Mouse (Mus musculus) heart, embryonic 12.5 days (tissue): ENCODE results near the gene Pla2g2e. TPM values are rescaled to one million over a fixed set of nuclear protein-coding genes. Genes with fewer than 3 reads are reported as not detected.

Experiments
- ATAC-seq: fragments of 200-750 bp; cut with Nextera tagmentation; 2 replicates; pipeline ENCODE4 v1.8.0; 2017; ENCODE audit warnings: moderate TSS enrichment, moderate library complexity; ENCODE audit not compliant: insufficient number of reproducible peaks, low FRiP score
- H3K27ac ChIP-seq: fragments of 300-500 bp; sonication (generic); 2 replicates; pipeline ENCODE4 v1.5.1; 2016; ENCODE audit warnings: mild to moderate bottlenecking, moderate library complexity; ENCODE audit not compliant: poor library complexity, severe bottlenecking
- H3K27me3 ChIP-seq: fragments of 300-500 bp; sonication (generic); replicated peaks from 2 replicates; pipeline ENCODE4 v1.6.1; 2016; ENCODE audit warnings: mild to moderate bottlenecking, moderate library complexity
- H3K36me3 ChIP-seq: fragments of 300-500 bp; sonication (generic); 2 replicates; pipeline ENCODE4 v1.6.1; 2016; ENCODE audit warnings: mild to moderate bottlenecking, moderate library complexity
- H3K4me1 ChIP-seq: fragments of 300-500 bp; sonication (generic); replicated peaks from 2 replicates; pipeline ENCODE4 v1.6.1; 2016; ENCODE audit warnings: mild to moderate bottlenecking
- H3K4me2 ChIP-seq: fragments of 300-500 bp; sonication (generic); 2 replicates; pipeline ENCODE4 v1.6.1; 2016; ENCODE audit warnings: mild to moderate bottlenecking, moderate library complexity
- H3K4me3 ChIP-seq: fragments of 300-500 bp; sonication (generic); 2 replicates; pipeline ENCODE4 v1.5.1; 2016; ENCODE audit warnings: mild to moderate bottlenecking
- H3K9ac ChIP-seq: fragments of 300-500 bp; sonication (generic); 2 replicates; pipeline ENCODE4 v1.6.1; 2016; ENCODE audit warnings: mild to moderate bottlenecking, moderate library complexity
- H3K9me3 ChIP-seq: fragments of 300-500 bp; sonication (generic); replicated peaks from 2 replicates; pipeline ENCODE4 v1.6.1; 2016; ENCODE audit warnings: mild to moderate bottlenecking, moderate library complexity
- WGBS: fragments of 180-500 bp; shearing (Covaris S2); methylation state at CpG from one replicate; pipeline ENCODE4 v1.1.7; 2016; 5-methylcytosine and 5-hydroxymethylcytosine counted together
- polyA plus RNA-seq: library from polyadenylated mRNA; unstranded; fragments of >200 nt; fragmentation: Nextera tagmentation; extraction: Ambion mirVana; gene quantifications from 2 replicates; pipeline ENCODE4 v1.2.1, GENCODE M21; 2016

Gene Pla2g2e
- polyA plus RNA-seq = not detected in 2 replicates

DNA sequence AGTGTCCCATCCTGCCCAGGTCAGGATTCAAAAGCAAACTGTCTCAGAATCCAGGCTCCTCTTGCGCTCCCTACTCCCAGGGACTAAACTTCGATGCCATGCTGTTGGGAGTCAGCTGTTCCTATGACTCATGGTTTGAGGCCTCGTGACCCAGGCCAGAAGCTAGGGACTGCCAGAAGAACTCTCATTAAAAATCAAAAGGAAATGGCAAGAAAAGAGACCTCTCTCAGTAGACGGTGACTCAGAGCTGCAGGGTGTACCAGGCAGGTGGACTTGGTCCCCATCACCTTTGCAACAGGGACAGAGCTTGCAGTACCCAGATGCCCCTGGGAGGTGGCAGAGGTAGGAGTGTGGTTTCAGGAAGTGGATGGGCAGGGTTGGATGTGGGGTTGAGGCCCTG lies at the start of gene Pla2g2e:
Gene Pla2g2e (plus strand): TSS at position 212 of the 400 bp plus-strand sequence.
- ATAC-seq = no peak
- Histone ChIP-seq H3K4me1 (peaks cover 11% of the 10 kb centered on the region; the same call in 1 of the 2 replicates), H3K4me3 (no peak within 1 kb of the TSS), H3K36me3 (no peaks in the 10 kb centered on the region), H3K27me3 (peaks cover 37% of the 10 kb centered on the region), H3K9me3 (peaks cover 4% of the 10 kb centered on the region; the same call in 1 of the 2 replicates), H3K9ac (no peak within 1 kb of the TSS), H3K4me2 (no peak within 1 kb of the TSS), H3K27ac (no peak within 1 kb of the TSS)
- WGBS = 65% methylated on average over 4 of the region's 4 CpGs

GRCm38 (mm10) chr4:138839806-138840205 lies 37.9 kb upstream of the Pla2g2e start:
- Histone ChIP-seq H3K4me1 (no peaks in the 10 kb centered on the region), H3K4me2 (no peak overlapping the region), H3K9me3 (peaks cover 18% of the 10 kb centered on the region), H3K36me3 (no peaks in the 10 kb centered on the region), H3K27ac (no peak overlapping the region), H3K4me3 (no peak overlapping the region), H3K9ac (no peak overlapping the region), H3K27me3 (no peaks in the 10 kb centered on the region)
- ATAC-seq = no peak
- 67% methylated on average over 6 of the region's 6 CpGs for WGBS

- Histone ChIP-seq H3K9me3 (peaks cover 23% of the 10 kb centered on the region), H3K36me3 (no peaks in the 10 kb centered on the region), H3K4me1 (no peaks in the 10 kb centered on the region), H3K4me3 (no peak overlapping the region), H3K27me3 (no peaks in the 10 kb centered on the region), H3K27ac (no peak overlapping the region), H3K4me2 (no peak overlapping the region), H3K9ac (no peak overlapping the region)
- 79% methylated on average over 8 of the region's 8 CpGs for WGBS
- ATAC-seq = no peak
These were observed 37.0 kb upstream of the Pla2g2e start for GRCm38 (mm10) chr4:138840726-138841125.

GRCm38 (mm10) chr4:138841386-138841785 lies 36.4 kb upstream of the Pla2g2e start:
- H3K9ac ChIP-seq = no peak overlapping the region
- no peaks in the 10 kb centered on the region for H3K4me1 ChIP-seq
- no peaks in the 10 kb centered on the region for H3K36me3 ChIP-seq
- H3K4me2 ChIP-seq = no peak overlapping the region
- no peak for ATAC-seq
- no peak overlapping the region for H3K4me3 ChIP-seq
- peaks cover 23% of the 10 kb centered on the region for H3K9me3 ChIP-seq
- H3K27ac ChIP-seq = no peak overlapping the region
- H3K27me3 ChIP-seq = no peaks in the 10 kb centered on the region
- 85% methylated on average over 7 of the region's 7 CpGs for WGBS

- 0 out of 2 replicates have a peak, but pooled peaks have one; percentile 36 for ATAC-seq
- Histone ChIP-seq H3K9ac (no peak overlapping the region), H3K4me1 (no peaks in the 10 kb centered on the region), H3K4me3 (no peak overlapping the region), H3K9me3 (no peaks in the 10 kb centered on the region), H3K27me3 (peaks cover 14% of the 10 kb centered on the region; the same call in 1 of the 2 replicates), H3K4me2 (no peak overlapping the region), H3K36me3 (no peaks in the 10 kb centered on the region), H3K27ac (no peak overlapping the region)
- WGBS = 6% methylated on average over 4 of the region's 4 CpGs
These were observed 26.3 kb upstream of the Pla2g2e start for GRCm38 (mm10) chr4:138851463-138851862.

GRCm38 (mm10) chr4:138852961-138853360 lies 24.8 kb upstream of the Pla2g2e start:
- Histone ChIP-seq H3K36me3 (no peaks in the 10 kb centered on the region), H3K4me1 (no peaks in the 10 kb centered on the region), H3K4me3 (no peak overlapping the region), H3K9ac (no peak overlapping the region), H3K9me3 (no peaks in the 10 kb centered on the region), H3K4me2 (no peak overlapping the region), H3K27me3 (peaks cover 14% of the 10 kb centered on the region; the same call in 1 of the 2 replicates), H3K27ac (no peak overlapping the region)
- ATAC-seq = no peak
- WGBS = 72% methylated on average over 6 of the region's 6 CpGs

DNA sequence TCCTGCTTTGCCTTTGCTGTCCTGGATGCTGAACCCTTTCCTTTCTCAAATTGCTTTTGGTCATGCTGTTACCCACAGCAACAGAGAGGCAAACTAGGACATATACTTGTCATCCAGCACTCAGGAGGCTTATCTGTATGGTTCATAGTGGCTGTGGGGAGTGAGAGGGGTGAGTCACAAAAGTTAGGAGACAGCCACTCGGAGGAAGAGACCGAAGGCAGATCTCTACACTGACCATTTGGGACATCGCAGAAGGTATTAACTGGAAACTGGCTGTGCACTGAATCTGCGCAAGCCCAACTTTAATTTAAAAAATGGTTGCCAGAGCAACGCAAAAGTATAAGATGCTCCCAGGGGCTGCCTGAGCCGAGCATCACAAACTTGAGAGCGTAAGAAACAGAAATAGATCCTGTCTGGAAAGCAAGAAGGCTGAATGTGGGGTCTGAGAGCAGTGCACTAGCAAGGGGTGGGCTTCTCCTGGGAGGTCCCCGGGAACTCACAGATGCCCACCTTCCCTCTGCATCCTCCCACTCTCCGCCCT lies 22.6 kb upstream of the Pla2g2e start:
- Histone ChIP-seq H3K27me3 (0 out of 2 replicates have a peak, but pooled peaks cover 8% of the 10 kb centered on the region), H3K4me1 (0 out of 2 replicates have a peak, but pooled peaks cover 3% of the 10 kb centered on the region), H3K4me2 (no peak overlapping the region), H3K4me3 (no peak overlapping the region), H3K9me3 (no peaks in the 10 kb centered on the region), H3K9ac (no peak overlapping the region), H3K27ac (no peak overlapping the region), H3K36me3 (no peaks in the 10 kb centered on the region)
- no peak for ATAC-seq
- WGBS = 72% methylated on average over 9 of the region's 9 CpGs

- no peak overlapping the region for H3K27ac ChIP-seq
- no peak overlapping the region for H3K4me3 ChIP-seq
- no peaks in the 10 kb centered on the region for H3K9me3 ChIP-seq
- ATAC-seq = no peak
- 0 out of 2 replicates have a peak, but pooled peaks cover 10% of the 10 kb centered on the region for H3K27me3 ChIP-seq
- 0 out of 2 replicates have a peak, but pooled peaks cover 3% of the 10 kb centered on the region for H3K4me1 ChIP-seq
- H3K4me2 ChIP-seq = no peak overlapping the region
- no peaks in the 10 kb centered on the region for H3K36me3 ChIP-seq
- no peak overlapping the region for H3K9ac ChIP-seq
- WGBS = 29% methylated on average over 7 of the region's 7 CpGs
These were observed 21.3 kb upstream of the Pla2g2e start for GRCm38 (mm10) chr4:138856491-138856890.

DNA sequence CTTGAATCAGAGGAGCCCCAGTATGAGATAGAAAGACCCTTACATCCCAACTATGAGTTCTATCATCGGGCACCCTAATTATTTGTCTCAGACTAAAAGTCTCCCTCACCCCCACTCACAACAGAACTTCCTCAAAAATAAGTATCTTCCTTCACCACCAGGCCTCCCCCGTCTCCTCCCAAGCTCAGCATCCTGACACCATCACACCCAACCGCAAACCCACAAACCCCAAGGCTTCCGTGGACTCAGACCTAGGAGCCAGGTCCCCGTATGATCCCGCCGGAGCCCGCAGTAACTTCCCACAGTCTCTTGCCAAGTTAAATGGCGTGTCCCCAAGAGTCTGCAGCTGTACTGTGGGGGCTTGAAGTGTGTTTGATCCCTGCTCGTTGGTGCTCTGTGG lies 20.2 kb upstream of the Pla2g2e start:
- Histone ChIP-seq H3K9ac (no peak overlapping the region), H3K27ac (no peak overlapping the region), H3K4me2 (no peak overlapping the region), H3K27me3 (0 out of 2 replicates have a peak, but pooled peaks cover 10% of the 10 kb centered on the region), H3K36me3 (no peaks in the 10 kb centered on the region), H3K4me3 (no peak overlapping the region), H3K4me1 (0 out of 2 replicates have a peak, but pooled peaks cover 3% of the 10 kb centered on the region), H3K9me3 (no peaks in the 10 kb centered on the region)
- 81% methylated on average over 10 of the region's 10 CpGs for WGBS
- no peak for ATAC-seq

DNA sequence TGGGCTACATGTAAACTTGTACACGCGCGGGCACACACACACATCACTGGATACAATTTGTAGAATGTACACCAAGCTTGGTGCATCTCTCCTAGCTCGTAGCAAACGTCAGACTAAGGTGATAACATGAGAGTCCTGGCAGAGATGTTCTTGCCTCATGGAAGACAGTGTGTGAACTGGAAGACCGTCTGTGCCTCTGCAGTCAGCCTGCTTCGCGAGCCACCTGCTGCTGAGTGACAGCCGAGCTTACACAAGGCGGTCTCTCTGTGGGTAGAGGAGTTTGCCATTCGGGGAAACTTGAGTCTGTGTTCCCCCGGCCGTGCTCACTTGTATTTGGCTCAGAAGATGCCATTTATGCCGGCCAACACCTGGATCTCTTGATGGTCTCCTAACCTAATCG lies 19.3 kb upstream of the Pla2g2e start:
- no peak overlapping the region for H3K27ac ChIP-seq
- H3K36me3 ChIP-seq = no peaks in the 10 kb centered on the region
- 0 out of 2 replicates have a peak, but pooled peaks cover 3% of the 10 kb centered on the region for H3K4me1 ChIP-seq
- 0 out of 2 replicates have a peak, but pooled peaks cover 10% of the 10 kb centered on the region for H3K27me3 ChIP-seq
- no peak overlapping the region for H3K9ac ChIP-seq
- H3K9me3 ChIP-seq = no peaks in the 10 kb centered on the region
- no peak for ATAC-seq
- 66% methylated on average over 15 of the region's 15 CpGs for WGBS
- no peak overlapping the region for H3K4me2 ChIP-seq
- no peak overlapping the region for H3K4me3 ChIP-seq

DNA sequence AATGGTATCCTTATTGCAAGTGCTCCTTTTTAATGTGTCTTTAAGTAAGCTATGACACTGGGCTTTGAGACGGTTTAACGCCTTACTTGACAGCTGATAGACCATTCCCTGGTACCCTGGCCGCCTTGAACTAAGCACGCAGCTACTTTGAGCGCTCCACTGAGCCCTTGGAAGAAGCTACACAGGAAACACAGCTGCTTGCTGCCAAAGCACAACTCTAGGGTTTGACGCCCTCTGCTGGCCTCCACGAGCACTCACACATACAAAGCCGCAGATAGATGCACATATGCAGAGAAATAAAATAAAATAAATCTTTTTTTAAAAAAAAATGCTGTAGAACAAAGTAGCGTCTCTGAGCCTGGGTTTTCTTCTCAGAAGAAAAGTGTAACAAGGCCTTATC lies 18.5 kb upstream of the Pla2g2e start:
- 18% methylated on average over 9 of the region's 9 CpGs for WGBS
- no peak overlapping the region for H3K27ac ChIP-seq
- 0 out of 2 replicates have a peak, but pooled peaks cover 6% of the 10 kb centered on the region for H3K27me3 ChIP-seq
- H3K9ac ChIP-seq = no peak overlapping the region
- no peaks in the 10 kb centered on the region for H3K36me3 ChIP-seq
- no peaks in the 10 kb centered on the region for H3K9me3 ChIP-seq
- no peak for ATAC-seq
- 0 out of 2 replicates have a peak, but pooled peaks cover 3% of the 10 kb centered on the region for H3K4me1 ChIP-seq
- H3K4me3 ChIP-seq = peak overlapping the region; percentile 20
- peak overlapping the region; percentile 52 for H3K4me2 ChIP-seq
